Mouse (Mus musculus) thymus, postnatal 10 days (tissue): ENCODE results near the gene L2hgdh.
"Not testable (repeated sequence)": the region's sequence is repeated elsewhere in the genome, so short reads cannot be mapped to it uniquely, and the experiment has no call there.

Experiments
- DNase-seq, 2 experiments: peaks; one replicate each; pipeline ENCODE4 v3.0.0; 2021; ENCODE audit warnings: low spot score in 2 of 2

The L2hgdh gene

GRCm38 (mm10) chr12:69666721-69667120 is 58.0 kb downstream of the L2hgdh start:
- no peak for DNase-seq

GRCm38 (mm10) chr12:69661658-69662057 is 63.0 kb downstream of the L2hgdh start:
- DNase-seq: no peak

- not testable (repeated sequence) for DNase-seq
Measured at GRCm38 (mm10) chr12:69653973-69654372, 70.7 kb downstream of the L2hgdh start.

- DNase-seq: no peak
Measured at GRCm38 (mm10) chr12:69649511-69649910, 75.2 kb downstream of the L2hgdh start.

- no peak for DNase-seq
Measured at GRCm38 (mm10) chr12:69645821-69646616, 78.7 kb downstream of the L2hgdh start.

- DNase-seq: no peak
Measured at GRCm38 (mm10) chr12:69644877-69645276, 79.8 kb downstream of the L2hgdh start.

- no peak for DNase-seq
Measured at GRCm38 (mm10) chr12:69642877-69643276, 81.8 kb downstream of the L2hgdh start.
